Mouse (Mus musculus): ENCODE results near the gene Ms4a4b. TPM values are rescaled to one million over a fixed set of nuclear protein-coding genes. Genes with fewer than 3 reads are reported as not detected.
"Not testable (repeated sequence)": the region's sequence is repeated elsewhere in the genome, so short reads cannot be mapped to it uniquely, and the experiment has no call there.

Ms4a4b gene
- not detected in 2 replicates for polyA plus RNA-seq (2014; fragmentation: Nextera tagmentation; extraction: Ambion mirVana)

- DNase-seq (ENCODE audit: low spot score) (no peak), ATAC-seq (ENCODE audit: insufficient read depth, low FRiP score, low TSS enrichment) (no peak)
- no peaks in the 10 kb centered on the region for H3K27me3 ChIP-seq (ENCODE audit: control insufficient read depth, insufficient read depth, low read length)
- H3K4me2 ChIP-seq (ENCODE audit: low read depth) = no peak within 1 kb of the TSS
- H3K4me1 ChIP-seq (ENCODE audit: control insufficient read depth, insufficient read depth, low read length) = no peaks in the 10 kb centered on the region
- no peaks in the 10 kb centered on the region for H3K36me3 ChIP-seq (ENCODE audit: control insufficient read depth, insufficient read depth, low read length)
- no peak within 1 kb of the TSS for H3K27ac ChIP-seq (ENCODE audit: low read depth, low read length)
- H3K9me3 ChIP-seq (ENCODE audit: control insufficient read depth, low read length) = no peaks in the 10 kb centered on the region
- no peak within 1 kb of the TSS for H3K4me3 ChIP-seq (ENCODE audit: low read depth, low read length)
- no peak within 1 kb of the TSS for H3K9ac ChIP-seq (ENCODE audit: low read length)
Measured at GRCm38 (mm10) chr19:11443338-11443737, at the start of gene Ms4a4b. Gene Ms4a4b (plus strand): TSS chr19:11443553.

GRCm38 (mm10) chr19:11395769-11396168, 47.6 kb upstream of the Ms4a4b start:
- H3K27ac ChIP-seq (ENCODE audit: low read depth, low read length) = no peak overlapping the region
- ATAC-seq (ENCODE audit: insufficient read depth, low FRiP score, low TSS enrichment) (no peak), DNase-seq (ENCODE audit: low spot score) (no peak)
- H3K36me3 ChIP-seq (ENCODE audit: control insufficient read depth, insufficient read depth, low read length) = no peaks in the 10 kb centered on the region
- H3K4me1 ChIP-seq (ENCODE audit: control insufficient read depth, insufficient read depth, low read length) = no peaks in the 10 kb centered on the region
- H3K27me3 ChIP-seq (ENCODE audit: control insufficient read depth, insufficient read depth, low read length) = no peaks in the 10 kb centered on the region
- H3K4me2 ChIP-seq (ENCODE audit: low read depth) = no peak overlapping the region
- no peak overlapping the region for H3K9ac ChIP-seq (ENCODE audit: low read length)
- no peak overlapping the region for H3K4me3 ChIP-seq (ENCODE audit: low read depth, low read length)
- no peaks in the 10 kb centered on the region for H3K9me3 ChIP-seq (ENCODE audit: control insufficient read depth, low read length)

GRCm38 (mm10) chr19:11404527-11404926, 38.8 kb upstream of the Ms4a4b start, which contains the start of gene Ms4a4c:
Gene Ms4a4c (plus strand): TSS chr19:11404770.
- ATAC-seq (ENCODE audit: insufficient read depth, low FRiP score, low TSS enrichment) (no peak), DNase-seq (ENCODE audit: low spot score) (no peak)
- H3K9ac ChIP-seq (ENCODE audit: low read length) = no peak within 1 kb of the TSS
- WGBS = 92% methylated on average over 3 of the region's 3 CpGs
- no peaks in the 10 kb centered on the region for H3K36me3 ChIP-seq (ENCODE audit: control insufficient read depth, insufficient read depth, low read length)
- no peaks in the 10 kb centered on the region for H3K27me3 ChIP-seq (ENCODE audit: control insufficient read depth, insufficient read depth, low read length)
- no peak within 1 kb of the TSS for H3K4me3 ChIP-seq (ENCODE audit: low read depth, low read length)
- no peaks in the 10 kb centered on the region for H3K9me3 ChIP-seq (ENCODE audit: control insufficient read depth, low read length)
- no peaks in the 10 kb centered on the region for H3K4me1 ChIP-seq (ENCODE audit: control insufficient read depth, insufficient read depth, low read length)
- H3K4me2 ChIP-seq (ENCODE audit: low read depth) = no peak within 1 kb of the TSS
- H3K27ac ChIP-seq (ENCODE audit: low read depth, low read length) = no peak within 1 kb of the TSS

GRCm38 (mm10) chr19:11407428-11407827, 35.9 kb upstream of the Ms4a4b start:
- no peak for ATAC-seq (ENCODE audit: insufficient read depth, low FRiP score, low TSS enrichment)
- no peak for DNase-seq (ENCODE audit: low spot score)
- Histone ChIP-seq H3K9me3 (ENCODE audit: control insufficient read depth, low read length) (no peaks in the 10 kb centered on the region), H3K27me3 (ENCODE audit: control insufficient read depth, insufficient read depth, low read length) (no peaks in the 10 kb centered on the region), H3K9ac (ENCODE audit: low read length) (no peak overlapping the region), H3K4me3 (ENCODE audit: low read depth, low read length) (no peak overlapping the region), H3K4me1 (ENCODE audit: control insufficient read depth, insufficient read depth, low read length) (no peaks in the 10 kb centered on the region), H3K4me2 (ENCODE audit: low read depth) (no peak overlapping the region), H3K36me3 (ENCODE audit: control insufficient read depth, insufficient read depth, low read length) (no peaks in the 10 kb centered on the region), H3K27ac (ENCODE audit: low read depth, low read length) (no peak overlapping the region)

- DNase-seq (ENCODE audit: low spot score) = no peak
- H3K4me3 ChIP-seq (ENCODE audit: low read depth, low read length) = no peak overlapping the region
Measured at GRCm38 (mm10) chr19:11408591-11408990, 34.8 kb upstream of the Ms4a4b start.

GRCm38 (mm10) chr19:11411640-11412039, 31.7 kb upstream of the Ms4a4b start:
- 82% methylated on average over 1 of the region's 1 CpGs for WGBS
- H3K4me1 ChIP-seq (ENCODE audit: control insufficient read depth, insufficient read depth, low read length) = no peaks in the 10 kb centered on the region
- H3K4me3 ChIP-seq (ENCODE audit: low read depth, low read length) = no peak overlapping the region
- DNase-seq (ENCODE audit: low spot score) (no peak), ATAC-seq (ENCODE audit: insufficient read depth, low FRiP score, low TSS enrichment) (no peak)
- H3K36me3 ChIP-seq (ENCODE audit: control insufficient read depth, insufficient read depth, low read length) = no peaks in the 10 kb centered on the region
- no peak overlapping the region for H3K27ac ChIP-seq (ENCODE audit: low read depth, low read length)
- H3K9ac ChIP-seq (ENCODE audit: low read length) = no peak overlapping the region
- no peaks in the 10 kb centered on the region for H3K27me3 ChIP-seq (ENCODE audit: control insufficient read depth, insufficient read depth, low read length)
- H3K4me2 ChIP-seq (ENCODE audit: low read depth) = no peak overlapping the region
- H3K9me3 ChIP-seq (ENCODE audit: control insufficient read depth, low read length) = no peaks in the 10 kb centered on the region

More at GRCm38 (mm10) chr19:11408591-11408990, 34.8 kb upstream of the Ms4a4b start:
- ATAC-seq (ENCODE audit: insufficient read depth, low FRiP score, low TSS enrichment) = no peak
- no peaks in the 10 kb centered on the region for H3K27me3 ChIP-seq (ENCODE audit: control insufficient read depth, insufficient read depth, low read length)
- no peak overlapping the region for H3K4me2 ChIP-seq (ENCODE audit: low read depth)
- 94% methylated on average over 1 of the region's 1 CpGs for WGBS
- no peaks in the 10 kb centered on the region for H3K36me3 ChIP-seq (ENCODE audit: control insufficient read depth, insufficient read depth, low read length)
- H3K9me3 ChIP-seq (ENCODE audit: control insufficient read depth, low read length) = no peaks in the 10 kb centered on the region
- no peak overlapping the region for H3K27ac ChIP-seq (ENCODE audit: low read depth, low read length)
- H3K4me1 ChIP-seq (ENCODE audit: control insufficient read depth, insufficient read depth, low read length) = no peaks in the 10 kb centered on the region
- no peak overlapping the region for H3K9ac ChIP-seq (ENCODE audit: low read length)

- WGBS = 79% methylated on average over 1 of the region's 1 CpGs
- Histone ChIP-seq H3K9me3 (ENCODE audit: control insufficient read depth, low read length) (no peaks in the 10 kb centered on the region), H3K27ac (ENCODE audit: low read depth, low read length) (no peak overlapping the region), H3K4me3 (ENCODE audit: low read depth, low read length) (no peak overlapping the region), H3K27me3 (ENCODE audit: control insufficient read depth, insufficient read depth, low read length) (no peaks in the 10 kb centered on the region), H3K9ac (ENCODE audit: low read length) (no peak overlapping the region), H3K4me2 (ENCODE audit: low read depth) (no peak overlapping the region), H3K36me3 (ENCODE audit: control insufficient read depth, insufficient read depth, low read length) (no peaks in the 10 kb centered on the region), H3K4me1 (ENCODE audit: control insufficient read depth, insufficient read depth, low read length) (no peaks in the 10 kb centered on the region)
- ATAC-seq (ENCODE audit: insufficient read depth, low FRiP score, low TSS enrichment) (no peak), DNase-seq (ENCODE audit: low spot score) (no peak)
Measured at GRCm38 (mm10) chr19:11414084-11414483, 29.3 kb upstream of the Ms4a4b start.

- no peaks in the 10 kb centered on the region for H3K9me3 ChIP-seq (ENCODE audit: control insufficient read depth, low read length)
- ATAC-seq (ENCODE audit: insufficient read depth, low FRiP score, low TSS enrichment) (no peak), DNase-seq (ENCODE audit: low spot score) (no peak)
- no peak overlapping the region for H3K4me3 ChIP-seq (ENCODE audit: low read depth, low read length)
- no peaks in the 10 kb centered on the region for H3K36me3 ChIP-seq (ENCODE audit: control insufficient read depth, insufficient read depth, low read length)
- H3K4me2 ChIP-seq (ENCODE audit: low read depth) = no peak overlapping the region
- H3K9ac ChIP-seq (ENCODE audit: low read length) = no peak overlapping the region
- no peaks in the 10 kb centered on the region for H3K4me1 ChIP-seq (ENCODE audit: control insufficient read depth, insufficient read depth, low read length)
- no peak overlapping the region for H3K27ac ChIP-seq (ENCODE audit: low read depth, low read length)
- 78% methylated on average over 3 of the region's 3 CpGs for WGBS
- no peaks in the 10 kb centered on the region for H3K27me3 ChIP-seq (ENCODE audit: control insufficient read depth, insufficient read depth, low read length)
Measured at GRCm38 (mm10) chr19:11415581-11415980, 27.8 kb upstream of the Ms4a4b start.

- not testable (repeated sequence) for H3K4me3 ChIP-seq (ENCODE audit: low read depth, low read length); H3K4me1 ChIP-seq (ENCODE audit: control insufficient read depth, insufficient read depth, low read length); DNase-seq (ENCODE audit: low spot score); H3K36me3 ChIP-seq (ENCODE audit: control insufficient read depth, insufficient read depth, low read length); ATAC-seq (ENCODE audit: insufficient read depth, low FRiP score, low TSS enrichment); H3K27me3 ChIP-seq (ENCODE audit: control insufficient read depth, insufficient read depth, low read length); H3K4me2 ChIP-seq (ENCODE audit: low read depth); H3K9me3 ChIP-seq (ENCODE audit: control insufficient read depth, low read length); H3K9ac ChIP-seq (ENCODE audit: low read length); H3K27ac ChIP-seq (ENCODE audit: low read depth, low read length)
- WGBS = 83% methylated on average over 1 of the region's 3 CpGs
Measured at GRCm38 (mm10) chr19:11418865-11419264, 24.5 kb upstream of the Ms4a4b start.

All from neural tube, embryonic 11.5 days (tissue).